Mouse (Mus musculus): ENCODE results near the gene Got2.

The Got2 gene

GRCm38 (mm10) chr8:95817597-95817996 lies 70.8 kb downstream of the Got2 start:
- DNase-seq = no peak

- DNase-seq = no peak
Measured at GRCm38 (mm10) chr8:95816044-95816708, 72.2 kb downstream of the Got2 start.

Data from lung, adult 18-20 months (tissue).